Mouse (Mus musculus) embryonic facial prominence, embryonic 12.5 days (tissue): ENCODE measurements around the gene 5830411N06Rik. TPM values are rescaled to one million over a fixed set of nuclear protein-coding genes. Genes with fewer than 3 reads are reported as not detected.

Experiments used
- ATAC-seq: fragments of 200-750 bp; cut with Nextera tagmentation; 2 replicates; pipeline ENCODE4 v1.8.0; 2017; ENCODE audit not compliant: insufficient number of reproducible peaks, insufficient read depth, low FRiP score, low TSS enrichment
- H3K27ac ChIP-seq: fragments of 300-500 bp; sonication (generic); 2 replicates; pipeline ENCODE4 v1.5.1; 2016; ENCODE audit warnings: mild to moderate bottlenecking
- H3K27me3 ChIP-seq: fragments of 300-500 bp; sonication (generic); 2 replicates; pipeline ENCODE4 v1.6.1; 2016; ENCODE audit warnings: mild to moderate bottlenecking, moderate library complexity
- H3K36me3 ChIP-seq: fragments of 300-500 bp; sonication (generic); 2 replicates; pipeline ENCODE4 v1.6.1; 2016; ENCODE audit warnings: mild to moderate bottlenecking
- H3K4me1 ChIP-seq: fragments of 300-500 bp; sonication (generic); 2 replicates; pipeline ENCODE4 v1.6.1; 2016
- H3K4me2 ChIP-seq: fragments of 300-500 bp; sonication (generic); replicated peaks from 2 replicates; pipeline ENCODE4 v1.6.1; 2016; ENCODE audit warnings: mild to moderate bottlenecking, moderate library complexity
- H3K4me3 ChIP-seq: fragments of 300-500 bp; sonication (generic); 2 replicates; pipeline ENCODE4 v1.5.1; 2016; ENCODE audit warnings: mild to moderate bottlenecking
- H3K9ac ChIP-seq: fragments of 300-500 bp; sonication (generic); 2 replicates; pipeline ENCODE4 v1.6.1; 2016; ENCODE audit warnings: mild to moderate bottlenecking, moderate library complexity
- H3K9me3 ChIP-seq: fragments of 300-500 bp; sonication (generic); 2 replicates; pipeline ENCODE4 v1.6.1; 2016; ENCODE audit warnings: mild to moderate bottlenecking, moderate library complexity
- WGBS: fragments of 180-500 bp; shearing (Covaris S2); methylation state at CpG from one replicate; pipeline ENCODE4 v1.1.7; 2016; 5-methylcytosine and 5-hydroxymethylcytosine counted together
- polyA plus RNA-seq: library from polyadenylated mRNA; unstranded; fragments of >200 nt; fragmentation: Nextera tagmentation; extraction: Ambion mirVana; gene quantifications from 2 replicates; pipeline ENCODE4 v1.2.1, GENCODE M21; 2016

The 5830411N06Rik gene
- polyA plus RNA-seq, 1 experiment from 2014 or later, result not detected

DNA sequence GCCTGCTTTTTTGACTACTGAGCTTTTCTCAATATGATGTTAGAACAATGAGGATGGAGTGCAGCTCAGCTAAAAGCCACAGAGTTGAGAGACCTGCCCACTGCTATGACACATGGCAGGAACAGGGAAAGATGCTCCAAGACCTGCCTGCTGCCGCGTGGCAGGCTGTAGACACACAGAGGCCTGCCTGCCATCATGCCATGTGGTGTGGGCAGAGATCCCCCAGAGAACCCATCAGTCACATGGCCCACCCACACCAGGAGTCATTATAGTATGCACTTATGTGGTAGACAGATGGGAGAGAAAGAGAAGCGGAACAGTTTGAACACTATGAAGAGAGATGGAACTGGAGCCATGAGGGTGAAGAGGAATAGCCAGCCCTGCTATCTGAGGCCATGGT is 13.4 kb upstream of the 5830411N06Rik start:
- Histone ChIP-seq H3K27me3 (no peaks in the 10 kb centered on the region), H3K4me1 (no peaks in the 10 kb centered on the region), H3K36me3 (no peaks in the 10 kb centered on the region), H3K4me2 (no peak overlapping the region), H3K9ac (no peak overlapping the region), H3K27ac (no peak overlapping the region), H3K9me3 (no peaks in the 10 kb centered on the region), H3K4me3 (no peak overlapping the region)
- WGBS, result 95% methylated on average over 3 of the region's 3 CpGs
- ATAC-seq, result no peak

DNA sequence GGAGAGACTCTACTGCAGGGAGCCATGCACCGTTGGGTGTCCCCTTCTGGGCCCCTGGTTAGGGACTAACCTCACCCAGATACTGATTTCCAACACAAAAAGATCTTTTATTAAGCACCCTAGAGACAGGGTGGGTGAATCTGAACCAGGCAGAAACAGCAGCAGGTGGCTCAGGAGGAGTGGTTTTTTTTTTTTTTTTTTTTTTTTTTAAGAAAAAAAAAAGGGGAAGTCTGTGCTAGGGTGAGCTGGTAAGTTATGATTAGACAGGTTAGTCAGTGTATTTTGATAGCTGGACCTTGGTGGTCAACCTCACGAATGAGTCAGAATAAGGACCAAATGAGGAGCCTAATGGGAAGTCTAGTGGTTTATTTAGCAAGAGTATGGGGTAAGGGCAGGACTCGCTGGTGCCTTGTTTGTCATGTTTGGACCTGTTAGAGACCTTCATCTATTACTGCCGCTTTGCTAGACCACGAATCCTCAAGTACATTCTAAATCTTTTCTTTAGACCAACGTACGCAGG is 6.8 kb downstream of the 5830411N06Rik start:
- ATAC-seq, result no peak
- Histone ChIP-seq H3K4me3 (no peak overlapping the region), H3K9me3 (no peaks in the 10 kb centered on the region), H3K27me3 (no peaks in the 10 kb centered on the region), H3K4me2 (no peak overlapping the region), H3K9ac (no peak overlapping the region), H3K36me3 (no peaks in the 10 kb centered on the region), H3K4me1 (no peaks in the 10 kb centered on the region), H3K27ac (no peak overlapping the region)
- WGBS, result 81% methylated on average over 7 of the region's 7 CpGs

DNA sequence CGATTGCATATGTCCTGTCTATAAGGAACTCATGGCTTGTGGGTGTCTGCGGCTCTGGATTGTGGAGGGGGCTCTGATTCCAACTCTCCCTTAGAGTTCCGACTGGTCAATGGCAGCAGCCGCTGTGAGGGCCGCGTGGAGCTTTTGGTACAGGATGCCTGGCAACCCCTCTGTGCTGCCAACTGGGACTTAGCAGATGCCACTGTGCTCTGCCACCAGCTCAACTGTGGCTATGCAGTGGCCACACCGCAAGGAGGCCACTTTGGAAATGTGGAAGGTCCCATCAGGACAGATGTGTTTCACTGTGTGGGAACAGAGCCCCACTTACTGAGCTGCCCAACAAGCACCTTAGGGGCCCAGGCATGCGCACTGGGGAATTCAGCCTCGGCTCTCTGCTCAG is 48.7 kb downstream of the 5830411N06Rik start:
- WGBS, result 91% methylated on average over 9 of the region's 9 CpGs
- H3K27ac ChIP-seq, result no peak overlapping the region
- no peak for ATAC-seq
- H3K4me3 ChIP-seq, result no peak overlapping the region
- no peak overlapping the region for H3K4me2 ChIP-seq
- H3K9ac ChIP-seq, result no peak overlapping the region
- no peaks in the 10 kb centered on the region for H3K36me3 ChIP-seq
- H3K27me3 ChIP-seq, result no peaks in the 10 kb centered on the region
- H3K4me1 ChIP-seq, result no peaks in the 10 kb centered on the region
- no peaks in the 10 kb centered on the region for H3K9me3 ChIP-seq

DNA sequence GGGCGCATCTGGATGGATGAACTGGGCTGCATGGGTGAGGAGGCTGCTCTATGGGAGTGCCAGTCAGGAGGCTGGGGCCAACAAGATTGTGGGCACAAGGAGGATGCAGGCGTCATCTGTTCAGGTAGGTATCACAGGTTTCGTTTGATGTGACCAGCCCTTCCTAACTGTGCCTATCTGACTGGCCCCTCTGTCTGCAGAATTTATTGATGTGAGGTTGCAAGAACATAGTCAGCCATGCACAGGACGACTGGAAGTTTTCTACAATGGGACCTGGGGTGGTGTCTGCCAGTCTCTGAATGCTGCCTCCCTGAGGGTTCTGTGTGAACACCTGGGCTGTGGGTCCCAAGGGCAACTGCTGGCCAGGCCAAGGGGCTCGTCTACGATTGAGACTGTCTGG is 49.8 kb downstream of the 5830411N06Rik start:
- Histone ChIP-seq H3K27me3 (no peaks in the 10 kb centered on the region), H3K4me1 (no peaks in the 10 kb centered on the region), H3K9me3 (no peaks in the 10 kb centered on the region), H3K4me3 (no peak overlapping the region), H3K36me3 (no peaks in the 10 kb centered on the region), H3K9ac (no peak overlapping the region), H3K4me2 (no peak overlapping the region), H3K27ac (no peak overlapping the region)
- 73% methylated on average over 6 of the region's 6 CpGs for WGBS
- ATAC-seq, result no peak

DNA sequence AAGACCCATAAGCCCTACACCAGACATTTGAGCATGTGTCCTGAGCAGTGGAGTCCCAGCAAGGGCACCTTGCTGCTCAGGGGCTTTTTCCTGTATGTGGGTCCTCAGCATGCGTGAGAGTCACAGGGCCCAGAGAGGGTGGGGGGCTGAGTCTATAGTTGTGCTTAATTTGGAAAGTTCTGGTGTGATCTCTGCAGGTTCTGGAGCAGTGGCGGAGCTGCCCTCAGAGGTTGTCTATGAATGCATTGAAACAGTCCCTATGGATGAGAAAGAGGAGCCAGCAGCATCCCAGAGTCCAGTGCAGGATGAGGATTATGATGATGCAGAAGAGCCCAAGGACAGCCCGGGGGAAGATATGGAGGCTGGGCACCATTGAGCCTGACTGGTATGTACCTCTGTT is 52.3 kb downstream of the 5830411N06Rik start:
- Histone ChIP-seq H3K27me3 (no peaks in the 10 kb centered on the region), H3K4me2 (no peak overlapping the region), H3K36me3 (no peaks in the 10 kb centered on the region), H3K9ac (no peak overlapping the region), H3K27ac (no peak overlapping the region), H3K4me3 (no peak overlapping the region), H3K4me1 (no peaks in the 10 kb centered on the region), H3K9me3 (no peaks in the 10 kb centered on the region)
- WGBS, result 85% methylated on average over 3 of the region's 3 CpGs
- ATAC-seq, result no peak

DNA sequence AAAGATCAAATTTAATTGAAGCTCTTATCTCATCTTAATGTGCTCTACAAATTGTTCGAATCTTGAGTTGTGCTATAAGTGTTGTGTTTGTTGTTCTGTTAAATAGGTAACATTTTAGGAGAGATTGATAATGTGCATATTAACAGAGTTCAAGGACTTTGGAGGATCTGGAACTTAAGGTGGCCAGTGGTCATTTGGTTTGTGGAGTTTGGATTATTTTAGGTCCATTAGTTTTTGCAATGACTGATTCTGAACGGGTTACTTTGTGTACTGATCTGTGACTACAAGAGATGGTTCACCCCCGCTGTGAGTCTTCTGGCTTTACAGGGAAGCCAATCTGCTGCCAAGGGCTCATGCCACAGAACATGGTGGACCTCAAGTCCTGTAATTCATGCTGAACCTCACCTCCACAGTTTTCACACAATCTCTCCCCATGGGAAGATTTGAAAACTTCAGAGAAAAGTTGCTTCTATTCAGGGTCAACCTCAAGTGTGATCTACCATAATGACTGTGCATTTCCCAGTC is 72.8 kb downstream of the 5830411N06Rik start:
- no peak for ATAC-seq
- H3K9me3 ChIP-seq, result no peaks in the 10 kb centered on the region
- no peaks in the 10 kb centered on the region for H3K4me1 ChIP-seq
- 86% methylated on average over 3 of the region's 3 CpGs for WGBS
- no peaks in the 10 kb centered on the region for H3K36me3 ChIP-seq
- no peak overlapping the region for H3K27ac ChIP-seq
- no peak overlapping the region for H3K4me2 ChIP-seq
- no peak overlapping the region for H3K9ac ChIP-seq
- H3K4me3 ChIP-seq, result no peak overlapping the region
- H3K27me3 ChIP-seq, result no peaks in the 10 kb centered on the region

DNA sequence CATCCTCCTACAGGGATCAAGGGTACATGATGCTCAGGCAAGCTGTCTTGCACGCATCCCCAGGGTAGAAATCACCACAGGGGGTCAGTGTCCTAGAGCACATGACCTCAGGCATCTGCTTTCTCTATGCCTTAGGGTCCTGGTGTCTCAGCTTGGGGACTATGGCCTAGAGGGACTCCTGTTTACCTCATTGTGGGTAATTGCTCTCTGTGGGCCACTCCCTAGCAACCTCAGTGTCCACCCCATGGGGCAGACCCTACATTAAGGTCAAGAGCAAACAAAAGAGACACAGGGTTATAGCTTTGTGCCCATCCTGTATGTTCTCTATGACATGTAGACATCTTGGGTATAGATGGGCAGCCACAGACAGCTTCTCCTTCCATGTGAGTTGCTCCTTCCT is 73.5 kb downstream of the 5830411N06Rik start, which contains the start of gene Olfr525:
Olfr525 (plus strand) TSS at position 301 of the 400 bp plus-strand sequence.
- no peak within 1 kb of the TSS for H3K4me3 ChIP-seq
- H3K27me3 ChIP-seq, result no peaks in the 10 kb centered on the region
- 69% methylated on average over 1 of the region's 1 CpGs for WGBS
- H3K4me2 ChIP-seq, result no peak within 1 kb of the TSS
- no peaks in the 10 kb centered on the region for H3K4me1 ChIP-seq
- H3K27ac ChIP-seq, result no peak within 1 kb of the TSS
- no peak within 1 kb of the TSS for H3K9ac ChIP-seq
- H3K9me3 ChIP-seq, result no peaks in the 10 kb centered on the region
- ATAC-seq, result no peak
- no peaks in the 10 kb centered on the region for H3K36me3 ChIP-seq

DNA sequence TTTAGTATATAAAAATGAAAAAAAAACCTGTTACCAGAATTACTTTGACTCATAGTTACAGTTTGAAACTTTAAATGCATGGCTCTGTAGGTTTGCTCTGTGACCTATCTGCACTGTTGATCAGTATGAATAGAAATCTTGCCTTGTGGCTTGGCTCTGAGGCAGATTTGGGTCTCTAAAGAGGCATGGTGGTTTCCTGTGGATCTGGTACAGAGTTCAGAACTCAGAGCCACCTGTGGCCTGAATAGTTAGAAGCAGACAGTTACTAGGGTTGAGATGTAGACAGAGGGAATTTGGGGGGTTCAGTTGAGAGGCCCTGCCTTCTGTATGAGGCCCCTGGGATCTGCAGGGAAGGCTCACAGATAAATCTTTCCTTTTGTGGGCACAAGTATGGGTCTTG is 74.1 kb downstream of the 5830411N06Rik start:
- Histone ChIP-seq H3K9me3 (no peaks in the 10 kb centered on the region), H3K27ac (no peak overlapping the region), H3K36me3 (no peaks in the 10 kb centered on the region), H3K4me1 (no peaks in the 10 kb centered on the region), H3K27me3 (no peaks in the 10 kb centered on the region), H3K4me2 (no peak overlapping the region), H3K4me3 (no peak overlapping the region), H3K9ac (no peak overlapping the region)
- ATAC-seq, result no peak

DNA sequence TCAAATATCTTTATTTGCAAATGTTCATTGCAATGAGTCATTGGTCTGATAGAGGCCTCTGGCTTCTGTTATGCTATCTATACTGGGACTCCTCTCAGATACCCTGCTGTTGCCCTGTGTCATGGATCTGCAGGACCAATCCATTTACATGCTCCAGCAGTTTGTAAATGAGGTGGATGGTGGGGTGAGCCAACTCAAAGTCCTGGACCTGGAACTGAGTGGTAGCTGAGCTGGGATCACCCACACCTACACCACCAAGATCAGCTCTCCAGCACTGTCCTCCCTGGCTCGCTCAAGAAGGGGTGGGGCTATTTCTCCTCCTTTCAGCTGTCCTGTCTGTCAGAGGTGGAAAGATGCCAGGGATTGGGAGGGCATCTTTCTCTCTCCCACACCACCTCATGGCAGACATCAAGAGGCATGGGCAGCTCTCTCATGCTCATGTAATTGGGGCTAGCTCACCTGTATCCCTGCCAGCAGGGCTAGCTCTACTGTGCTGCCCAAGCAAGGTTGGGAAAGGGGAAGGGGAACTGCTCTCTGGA is 82.8 kb downstream of the 5830411N06Rik start:
- H3K4me2 ChIP-seq, result no peak overlapping the region
- no peaks in the 10 kb centered on the region for H3K9me3 ChIP-seq
- no peak overlapping the region for H3K4me3 ChIP-seq
- no peak overlapping the region for H3K9ac ChIP-seq
- WGBS, result 53% methylated on average over 1 of the region's 1 CpGs
- ATAC-seq, result no peak
- no peaks in the 10 kb centered on the region for H3K36me3 ChIP-seq
- H3K27me3 ChIP-seq, result no peaks in the 10 kb centered on the region
- H3K4me1 ChIP-seq, result no peaks in the 10 kb centered on the region
- H3K27ac ChIP-seq, result no peak overlapping the region

DNA sequence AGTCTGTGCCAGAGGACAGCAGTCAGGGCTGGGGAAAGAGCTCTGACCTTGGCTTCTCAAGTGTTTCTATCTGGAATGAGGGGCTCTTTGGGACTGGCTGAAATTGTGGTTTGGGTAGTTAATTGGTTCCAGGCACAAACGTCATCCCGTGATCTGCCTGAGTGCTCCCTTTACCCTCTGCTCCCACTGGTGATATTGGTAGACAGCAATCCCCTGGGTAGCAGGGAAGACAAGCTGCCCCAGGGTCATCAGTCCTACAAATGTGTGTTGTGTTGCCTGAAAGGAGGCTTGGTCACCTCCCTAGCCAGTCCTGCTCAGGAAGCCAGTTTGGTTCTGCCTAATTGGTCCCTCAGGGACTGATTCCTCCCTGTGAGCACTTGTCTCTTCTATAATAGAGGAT is 86.6 kb downstream of the 5830411N06Rik start, which contains the start of gene Olfr527:
Olfr527 (plus strand) TSS at position 301 of the 400 bp plus-strand sequence.
- 28% methylated on average over 2 of the region's 2 CpGs for WGBS
- H3K27ac ChIP-seq, result no peak within 1 kb of the TSS
- ATAC-seq, result no peak

More for the DNA sequence above, 86.6 kb downstream of the 5830411N06Rik start, which contains the start of gene Olfr527:
- no peaks in the 10 kb centered on the region for H3K9me3 ChIP-seq
- H3K9ac ChIP-seq, result no peak within 1 kb of the TSS
- H3K4me3 ChIP-seq, result no peak within 1 kb of the TSS
- H3K4me2 ChIP-seq, result no peak within 1 kb of the TSS
- no peaks in the 10 kb centered on the region for H3K27me3 ChIP-seq
- no peaks in the 10 kb centered on the region for H3K4me1 ChIP-seq
- no peaks in the 10 kb centered on the region for H3K36me3 ChIP-seq
